Mouse (Mus musculus): Measurements from ENCODE around the gene Myo6.
A peak's percentile ranks its signal among the peaks of the same experiment; 100 is the strongest.

Myo6 gene

DNA sequence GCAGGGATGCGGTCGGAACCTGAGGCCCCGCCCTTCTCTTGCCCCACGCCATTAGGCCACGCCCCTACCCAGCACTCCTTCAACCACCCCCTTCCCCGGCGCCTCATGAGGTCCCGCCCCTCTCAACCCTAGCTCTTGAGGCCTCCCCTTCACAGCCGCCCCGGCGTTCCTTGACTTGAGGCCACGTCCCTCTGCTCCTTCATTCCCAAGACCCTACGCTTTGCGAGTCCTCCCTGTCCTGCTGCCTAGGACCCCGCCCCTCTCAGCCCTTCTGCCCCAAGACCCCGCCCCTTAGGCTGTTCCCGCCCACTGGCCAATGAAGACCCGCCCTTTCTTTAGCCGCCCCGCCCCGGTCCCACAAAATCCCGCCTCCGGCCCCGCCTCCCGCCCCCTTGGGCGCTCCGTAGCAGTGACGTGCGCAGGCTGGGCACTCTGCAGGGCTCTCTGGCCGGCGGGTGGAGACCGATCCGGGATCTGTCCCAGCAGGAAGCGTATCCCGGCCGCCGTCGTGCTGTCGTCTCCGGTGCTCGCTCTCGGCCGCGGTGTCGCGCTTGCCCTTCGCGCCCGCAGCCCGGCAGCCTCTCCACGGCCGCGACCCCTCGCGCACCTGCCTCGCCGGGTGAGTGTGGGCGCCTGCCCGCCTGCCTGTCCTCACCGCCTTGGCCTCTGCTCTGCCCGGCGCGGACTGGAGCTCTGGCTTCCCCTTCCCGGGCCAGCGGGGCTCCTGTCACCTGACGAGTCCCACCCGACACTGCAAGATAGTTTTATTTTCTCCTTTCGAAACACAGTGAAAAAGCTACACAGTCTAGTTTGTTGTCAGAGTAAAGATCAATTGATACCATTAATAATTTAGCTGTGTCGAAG, at the start of gene Myo6:
Myo6 (plus strand) TSS at position 421 of the 864 bp plus-strand sequence.
- peak; percentile 93 for DNase-seq (ENCODE audit: low read depth)

GRCm38 (mm10) chr9:80145992-80146587, 18.7 kb upstream of the Myo6 start:
- DNase-seq (ENCODE audit: low read depth), result no peak

DNA sequence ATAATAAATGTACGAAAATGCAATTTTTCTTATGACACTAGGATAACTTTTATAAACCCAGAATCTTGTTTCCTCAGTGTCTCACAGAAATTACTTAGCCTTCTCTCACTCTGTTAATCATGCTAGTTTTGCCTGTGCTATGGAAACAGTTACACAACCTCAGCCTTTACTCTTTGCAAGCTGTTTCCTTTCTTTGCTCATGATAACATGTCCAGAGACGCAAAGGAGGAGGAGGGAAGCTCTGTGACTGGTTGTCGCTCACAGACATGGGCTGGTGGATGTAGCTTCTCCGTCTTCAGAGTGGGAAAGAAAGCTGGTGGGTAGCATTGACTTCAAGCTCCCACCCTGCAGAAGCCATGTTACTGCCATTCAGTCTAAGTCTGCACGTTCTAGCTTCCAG, 15.2 kb upstream of the Myo6 start:
- no peak for DNase-seq (ENCODE audit: low read depth)

GRCm38 (mm10) chr9:80155277-80155676, 9.6 kb upstream of the Myo6 start:
- peak; percentile 15 for DNase-seq (ENCODE audit: low read depth)

- DNase-seq (ENCODE audit: low read depth), result no peak
Measured at GRCm38 (mm10) chr9:80156780-80157179, 8.1 kb upstream of the Myo6 start.

DNA sequence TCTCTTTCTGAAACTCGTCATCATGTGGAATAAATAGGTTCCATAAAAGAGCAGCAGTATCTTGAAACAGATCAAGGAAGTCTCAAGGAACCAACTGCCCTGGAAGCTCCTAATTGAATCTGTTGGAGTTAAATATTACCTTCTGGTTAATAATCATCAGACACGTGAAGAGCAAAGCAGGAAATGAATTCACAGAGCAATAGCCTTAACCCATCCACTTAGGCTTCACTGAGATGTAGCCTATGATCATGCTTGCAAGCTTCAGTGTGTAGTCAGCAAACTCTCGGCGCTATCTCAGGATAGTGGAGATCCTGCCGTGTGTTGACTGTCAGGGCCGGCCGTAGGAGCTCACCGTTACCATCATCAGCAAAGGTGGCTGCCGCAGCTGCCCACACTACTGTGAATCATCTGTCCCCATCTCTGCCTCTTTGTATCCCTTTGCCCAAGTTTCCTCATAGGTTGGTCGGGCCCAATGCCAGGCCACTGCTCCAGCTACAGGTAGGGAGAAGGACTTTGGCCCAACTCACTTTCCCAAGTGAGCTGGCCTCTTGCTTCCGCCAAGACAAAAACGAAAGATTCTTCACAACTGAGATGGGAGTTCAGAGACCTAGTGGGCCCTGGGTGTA, 6.9 kb upstream of the Myo6 start:
- DNase-seq (ENCODE audit: low read depth), result no peak

DNA sequence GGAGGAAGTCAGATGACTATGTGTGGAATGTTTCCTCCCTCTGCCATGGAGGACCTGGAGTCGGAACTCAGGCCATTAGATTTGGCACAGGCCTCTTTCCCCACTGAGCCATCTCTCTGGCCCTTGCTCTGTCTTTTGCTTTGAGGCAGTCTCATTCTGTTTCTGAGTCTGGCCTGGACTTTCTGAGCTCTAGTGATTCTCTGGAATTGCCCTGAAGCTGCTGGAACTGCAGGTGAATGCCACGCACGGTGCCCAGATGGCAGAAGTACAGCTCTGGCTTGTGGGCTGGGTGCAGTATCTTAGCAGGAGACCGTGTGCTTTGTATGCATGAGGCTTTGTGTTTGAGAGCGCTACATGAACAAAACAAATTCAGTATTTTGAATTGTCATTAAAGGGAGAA, 5.9 kb upstream of the Myo6 start:
- no peak for DNase-seq (ENCODE audit: low read depth)

DNA sequence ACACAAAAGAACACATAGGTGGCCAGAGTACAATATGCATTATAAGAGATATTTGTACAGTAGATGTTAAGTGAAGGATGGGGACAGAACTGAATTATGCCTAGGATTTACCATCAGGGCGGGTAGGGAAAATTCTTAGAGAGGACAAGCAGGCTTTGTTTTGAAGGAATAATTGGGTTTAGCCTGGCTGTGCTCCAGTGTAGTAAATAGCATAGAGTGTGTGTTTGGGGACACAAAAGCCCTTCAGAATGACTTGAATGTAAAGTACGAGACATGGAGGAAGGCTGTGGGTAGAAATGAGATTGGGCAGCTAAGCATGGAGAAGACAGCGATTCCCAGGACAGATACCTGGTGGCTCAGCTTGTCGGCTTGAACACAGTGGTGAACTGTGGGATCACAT, 3.4 kb upstream of the Myo6 start:
- no peak for DNase-seq (ENCODE audit: low read depth)

DNA sequence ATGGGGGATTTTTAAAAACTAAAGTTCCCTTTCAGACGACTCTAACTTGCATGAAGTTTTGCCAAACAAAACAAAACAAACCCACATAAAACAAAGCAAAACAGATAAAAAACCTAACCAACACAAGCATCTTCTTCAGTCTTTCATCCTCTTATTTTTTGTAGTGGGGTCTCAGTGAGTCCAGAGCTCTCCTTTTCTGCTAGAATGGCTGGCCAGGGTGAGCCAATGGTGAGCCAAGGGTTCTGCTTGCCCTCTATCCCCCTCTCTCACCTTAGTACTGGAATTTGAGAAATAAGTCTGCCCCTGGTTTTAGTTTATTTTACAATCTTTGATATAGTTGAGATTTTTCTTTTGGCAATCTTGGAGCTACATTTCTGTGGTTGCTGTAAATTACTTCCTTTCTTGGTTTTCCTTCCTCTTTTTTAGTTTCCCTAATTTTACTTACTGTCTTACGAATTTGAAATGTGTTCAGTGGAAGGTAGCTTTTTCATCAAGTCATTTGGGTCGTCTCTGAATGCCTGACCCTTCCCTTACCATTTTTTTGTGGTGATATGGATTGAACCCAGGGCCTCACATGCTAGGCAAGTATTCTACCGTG, 1.6 kb upstream of the Myo6 start:
- DNase-seq (ENCODE audit: low read depth), result no peak

DNA sequence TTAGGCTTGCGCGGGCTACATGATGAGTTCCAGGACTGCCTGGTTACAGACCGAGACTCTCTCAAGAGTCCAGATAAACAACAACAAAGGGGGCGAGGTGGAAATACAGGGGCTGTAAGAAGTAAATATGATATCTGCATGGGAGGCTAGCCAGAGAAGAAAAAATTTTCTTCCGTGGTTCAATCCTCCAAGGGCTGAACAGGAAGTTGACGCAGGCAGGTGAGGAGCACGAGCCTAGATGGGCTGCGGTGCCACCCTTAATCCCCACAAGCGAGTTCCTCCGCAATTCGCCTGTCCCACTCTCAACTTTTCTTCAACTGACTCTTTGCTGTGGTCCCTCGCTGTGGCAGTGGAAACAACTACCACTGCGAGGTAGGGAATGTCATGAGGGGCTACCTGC, 640 bp upstream of the Myo6 start:
- DNase-seq (ENCODE audit: low read depth), result peak; percentile 4

- DNase-seq (ENCODE audit: low read depth), result peak; percentile 25
Measured at GRCm38 (mm10) chr9:80165690-80166089, 859 bp downstream of the Myo6 start.

DNA sequence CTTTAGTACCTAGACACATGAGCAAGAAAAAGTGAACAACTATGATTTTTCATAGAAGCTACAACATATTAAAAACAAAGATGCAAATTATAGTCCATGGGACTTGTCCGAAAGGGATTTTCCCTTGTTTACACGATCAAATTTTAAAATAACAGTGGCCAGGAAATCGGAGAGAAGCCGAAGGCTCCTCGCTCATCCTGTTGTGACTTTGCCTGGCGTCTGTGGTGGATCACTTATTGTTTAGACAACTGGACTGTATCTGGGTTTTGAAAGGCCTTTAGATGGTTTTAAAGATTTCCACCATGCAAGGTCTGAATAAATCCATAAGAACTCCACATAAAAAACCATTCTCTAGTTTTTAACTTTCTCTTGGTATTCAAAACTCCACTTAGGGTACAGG, 1.6 kb downstream of the Myo6 start:
- no peak for DNase-seq (ENCODE audit: low read depth)

- DNase-seq (ENCODE audit: low read depth), result no peak
Measured at GRCm38 (mm10) chr9:80167089-80167488, 2.3 kb downstream of the Myo6 start.

DNA sequence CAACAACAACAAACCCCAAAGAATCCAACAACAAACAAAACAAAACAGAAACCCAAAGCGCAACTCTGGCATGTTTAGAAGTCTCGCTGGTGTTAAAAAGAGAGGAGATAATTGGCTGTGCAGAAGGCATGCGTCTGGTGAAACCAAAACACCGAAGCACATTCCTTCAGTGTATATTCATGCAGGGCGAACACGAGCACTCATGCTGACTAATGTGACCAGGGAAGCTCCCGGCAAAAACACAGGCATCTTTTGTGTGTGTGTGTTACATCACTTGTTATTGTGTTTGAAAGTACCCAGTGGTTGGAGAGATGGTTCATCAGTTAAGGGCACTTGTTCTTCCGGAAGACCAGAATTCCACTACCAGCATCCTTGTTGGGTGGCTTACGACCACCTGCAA, 4.7 kb downstream of the Myo6 start:
- DNase-seq (ENCODE audit: low read depth), result peak; percentile 67

GRCm38 (mm10) chr9:80171241-80171640, 6.4 kb downstream of the Myo6 start:
- DNase-seq (ENCODE audit: low read depth), result no peak

DNA sequence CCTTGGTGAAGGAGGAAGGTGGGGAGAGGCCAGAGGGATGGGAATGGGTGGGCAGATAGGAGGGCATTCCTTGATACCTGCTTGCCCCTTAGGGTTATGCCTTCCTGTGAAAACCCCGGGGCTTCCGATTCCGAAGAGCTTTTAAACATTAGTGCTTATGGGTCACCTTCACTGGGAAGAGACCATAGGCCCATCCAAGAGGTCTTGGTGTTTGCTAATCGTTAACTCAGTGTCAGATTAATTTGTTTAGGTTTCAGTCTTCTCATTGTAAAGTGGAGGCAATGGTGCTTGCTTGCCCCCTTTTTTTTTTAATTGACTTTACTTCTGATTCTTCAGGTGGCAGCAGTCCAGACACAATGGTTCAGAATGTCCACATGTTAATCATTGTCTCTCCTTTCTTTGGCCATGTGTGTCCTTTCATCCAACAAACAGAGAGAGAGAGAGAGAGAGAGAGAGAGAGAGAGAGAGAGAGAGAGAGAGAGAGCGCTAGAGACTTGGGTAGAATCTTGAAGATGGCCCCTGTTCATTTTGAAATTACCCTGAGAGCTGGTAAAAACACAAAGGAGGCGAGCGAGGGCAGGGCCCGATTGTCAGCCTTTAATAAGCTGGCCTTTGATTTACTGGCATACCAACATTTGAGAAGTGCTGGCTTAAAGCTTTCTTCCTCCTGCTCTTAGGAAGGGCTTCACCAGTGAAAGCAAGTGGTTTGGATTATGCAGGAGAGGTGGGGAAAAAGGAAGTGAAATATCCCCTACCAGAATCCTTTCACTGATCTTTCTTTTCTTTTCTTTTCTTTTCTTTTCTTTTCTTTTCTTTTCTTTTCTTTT, 7.8 kb downstream of the Myo6 start:
- DNase-seq (ENCODE audit: low read depth), result no peak

GRCm38 (mm10) chr9:80173629-80174028, 8.8 kb downstream of the Myo6 start:
- no peak for DNase-seq (ENCODE audit: low read depth)

GRCm38 (mm10) chr9:80176696-80177478, 12.1 kb downstream of the Myo6 start:
- DNase-seq (ENCODE audit: low read depth), result no peak

- no peak for DNase-seq (ENCODE audit: low read depth)
Measured at GRCm38 (mm10) chr9:80178670-80179069, 13.8 kb downstream of the Myo6 start.

DNA sequence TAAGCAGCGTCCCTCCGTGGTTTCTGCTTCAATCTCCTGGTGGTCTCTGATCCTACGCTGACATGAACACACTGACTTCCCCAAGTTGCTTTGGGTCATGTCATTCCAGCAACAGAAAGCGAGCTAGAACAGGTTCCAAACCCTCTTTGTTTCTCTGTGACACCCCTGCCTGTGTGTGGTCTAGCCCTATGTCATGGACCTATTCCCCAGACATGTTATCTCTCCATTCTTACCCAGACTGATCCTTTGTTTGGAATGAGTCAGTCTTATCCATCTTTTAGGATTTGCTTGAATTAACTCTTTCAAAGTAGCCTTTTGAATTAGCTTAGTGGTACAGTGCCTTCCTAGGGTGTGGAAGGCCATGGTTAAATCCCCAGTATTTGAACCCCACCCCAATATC, 14.9 kb downstream of the Myo6 start:
- DNase-seq (ENCODE audit: low read depth), result no peak

DNA sequence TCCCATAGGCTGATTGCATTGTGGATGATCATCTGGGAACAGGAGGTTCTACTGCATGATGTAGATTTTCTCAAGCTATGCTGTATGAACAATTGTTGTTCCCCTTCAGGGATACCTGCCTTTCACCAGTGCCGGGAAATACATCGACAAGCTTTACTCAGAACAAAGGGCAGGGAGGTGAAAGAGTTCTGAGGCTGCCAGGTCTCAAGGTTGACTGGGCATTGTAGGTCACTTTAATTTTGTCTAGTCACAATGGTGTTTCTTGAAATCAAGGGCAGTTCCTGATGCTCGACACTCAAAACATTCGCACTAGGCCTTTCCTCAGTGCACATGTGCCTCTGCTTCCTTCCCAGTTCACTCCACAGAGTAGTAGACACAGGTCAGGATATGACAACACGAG, 15.9 kb downstream of the Myo6 start:
- DNase-seq (ENCODE audit: low read depth), result no peak

All from NIH3T3 (cell line).